ENCODE assay signal across 8 mouse cellular contexts in genomic region chr10:59949783-59950605, GRCm38 (mm10). TPM values are rescaled to one million over a fixed set of nuclear protein-coding genes. Genes with fewer than 3 reads are reported as not detected.
DNase-seq lines count a peak whose midpoint lies in the region; ATAC-seq and TF ChIP-seq lines count a peak whose summit lies in the region.

No protein-coding gene starts in this region.

- peak overlapping the region; percentile 72 for H3K4me3 ChIP-seq in kidney, embryonic 15.5 days (replicated peaks)
- H3K4me3 ChIP-seq in cortical plate, adult 2 months (ENCODE audit: insufficient read depth, low read length): peak overlapping the region; percentile 88
- peak overlapping the region; percentile 75 for H3K4me3 ChIP-seq in hindbrain, embryonic 14.5 days (replicated peaks; ENCODE audit: low read length)
- peak overlapping the region; percentile 75 for H3K4me3 ChIP-seq in midbrain, embryonic 15.5 days

- peaks cover 49% of the 10 kb centered on the region for H3K4me1 ChIP-seq in kidney, embryonic 15.5 days
- peaks cover 4% of the 10 kb centered on the region; the same call in 1 of the 2 replicates for H3K4me1 ChIP-seq in cortical plate, adult 2 months (ENCODE audit: control insufficient read depth, insufficient read depth, low read length)
- peaks cover 34% of the 10 kb centered on the region for H3K4me1 ChIP-seq in hindbrain, embryonic 14.5 days (replicated peaks; ENCODE audit: control insufficient read depth, insufficient read depth, low read length)
- H3K4me1 ChIP-seq in midbrain, embryonic 15.5 days: peaks cover 30% of the 10 kb centered on the region

- no peaks in the 10 kb centered on the region for H3K9me3 ChIP-seq in kidney, embryonic 15.5 days (replicated peaks)
- no peaks in the 10 kb centered on the region for H3K9me3 ChIP-seq in hindbrain, embryonic 14.5 days (ENCODE audit: control insufficient read depth, low read length)
- H3K9me3 ChIP-seq in midbrain, embryonic 15.5 days: no peaks in the 10 kb centered on the region

- no peaks in the 10 kb centered on the region for H3K27me3 ChIP-seq in kidney, embryonic 15.5 days
- H3K27me3 ChIP-seq in hindbrain, embryonic 14.5 days (ENCODE audit: control insufficient read depth, insufficient read depth, low read length): no peaks in the 10 kb centered on the region
- no peaks in the 10 kb centered on the region for H3K27me3 ChIP-seq in midbrain, embryonic 15.5 days (replicated peaks)

- peak overlapping the region; percentile 90 for H3K4me2 ChIP-seq in kidney, embryonic 15.5 days
- peak overlapping the region; percentile 99 for H3K4me2 ChIP-seq in hindbrain, embryonic 14.5 days (replicated peaks)
- H3K4me2 ChIP-seq in midbrain, embryonic 15.5 days: peak overlapping the region; percentile 94

- no peak for TF ChIP-seq CTCF in cortical plate, adult 2 months (IDR thresholded peaks at IDR 0.05; ENCODE audit: extremely low read depth, insufficient read depth, low read length)

- H3K27ac ChIP-seq in kidney, embryonic 15.5 days: peak overlapping the region; percentile 91
- H3K27ac ChIP-seq in cortical plate, adult 2 months (ENCODE audit: insufficient read depth, low read length): peak overlapping the region; percentile 67
- H3K27ac ChIP-seq in hindbrain, embryonic 14.5 days: peak overlapping the region; percentile 90
- H3K27ac ChIP-seq in midbrain, embryonic 15.5 days: peak overlapping the region; percentile 95

- no peak for TF ChIP-seq POLR2A in cortical plate, adult 2 months (IDR thresholded peaks at IDR 0.05; ENCODE audit: extremely low read depth, insufficient read depth, low read length)

- H3K36me3 ChIP-seq in kidney, embryonic 15.5 days: no peaks in the 10 kb centered on the region; the same call in 1 of the 2 replicates
- peaks cover 4% of the 10 kb centered on the region; the same call in 1 of the 2 replicates for H3K36me3 ChIP-seq in hindbrain, embryonic 14.5 days (replicated peaks; ENCODE audit: control insufficient read depth, insufficient read depth)
- H3K36me3 ChIP-seq in midbrain, embryonic 15.5 days (replicated peaks): no peaks in the 10 kb centered on the region

- DNase-seq in kidney, adult 9 months: no peak
- DNase-seq in hindbrain, embryonic 14.5 days (ENCODE audit: low spot score): no peak
- no peak for DNase-seq in retina, embryonic 14.5 days (ENCODE audit: low spot score)
- no peak for DNase-seq in yolk sac, embryonic 10.5 days (ENCODE audit: low spot score)
- DNase-seq in frontal cortex, postnatal 36 days (ENCODE audit: low spot score in 2 of 2): no peak

- H3K9ac ChIP-seq in kidney, embryonic 15.5 days: peak overlapping the region; percentile 80
- H3K9ac ChIP-seq in hindbrain, embryonic 14.5 days: peak overlapping the region; percentile 90
- peak overlapping the region; percentile 90 for H3K9ac ChIP-seq in midbrain, embryonic 15.5 days

- WGBS in kidney, embryonic 15.5 days: 39% methylated on average over 15 of the region's 15 CpGs
- 35% methylated on average over 15 of the region's 15 CpGs for WGBS in hindbrain, embryonic 14.5 days
- 40% methylated on average over 15 of the region's 15 CpGs for WGBS in midbrain, embryonic 15.5 days

- no peak for ATAC-seq in kidney, embryonic 15.5 days (replicated peaks; ENCODE audit: low FRiP score)
- no peak for ATAC-seq in hindbrain, embryonic 14.5 days (ENCODE audit: low FRiP score)
- ATAC-seq in midbrain, embryonic 15.5 days (replicated peaks): no peak

RNA-seq across cellular contexts. Expression of gene Ddit4, which starts 1.6 kb away (rescaled TPM):
- polyA plus RNA-seq in kidney, embryonic 15.5 days (2015; fragmentation: Nextera tagmentation; extraction: Ambion mirVana): 31.0 and 36.3 TPM in 2 replicates
- polyA plus RNA-seq in cortical plate, adult 2 months (2012; rRNA removed): 35.7 and 38.3 TPM in 2 replicates
- polyA plus RNA-seq in hindbrain, embryonic 14.5 days (2014; fragmentation: Nextera tagmentation; extraction: Ambion mirVana): 8.8 and 10.5 TPM in 2 replicates
- 52.6 and 59.4 TPM in 2 replicates for polyA plus RNA-seq in midbrain, embryonic 15.5 days (2015; fragmentation: Nextera tagmentation; extraction: Ambion mirVana)

RNA-seq across cellular contexts. Expression of gene Ascc1, which starts 52.6 kb away (rescaled TPM):
- 48.7 and 50.6 TPM in 2 replicates for polyA plus RNA-seq in kidney, embryonic 15.5 days (2015; fragmentation: Nextera tagmentation; extraction: Ambion mirVana)
- 22.5 and 22.7 TPM in 2 replicates for polyA plus RNA-seq in cortical plate, adult 2 months (2012; rRNA removed)
- 45.6 and 45.9 TPM in 2 replicates for polyA plus RNA-seq in hindbrain, embryonic 14.5 days (2014; fragmentation: Nextera tagmentation; extraction: Ambion mirVana)
- polyA plus RNA-seq in midbrain, embryonic 15.5 days (2015; fragmentation: Nextera tagmentation; extraction: Ambion mirVana): 47.4 and 48.7 TPM in 2 replicates

RNA-seq across cellular contexts. Expression of gene Anapc16, which starts 52.9 kb away (rescaled TPM):
- polyA plus RNA-seq in kidney, embryonic 15.5 days (2015; fragmentation: Nextera tagmentation; extraction: Ambion mirVana): 102 and 107 TPM in 2 replicates
- 96.3 and 98.7 TPM in 2 replicates for polyA plus RNA-seq in cortical plate, adult 2 months (2012; rRNA removed)
- 94.2 and 110 TPM in 2 replicates for polyA plus RNA-seq in hindbrain, embryonic 14.5 days (2014; fragmentation: Nextera tagmentation; extraction: Ambion mirVana)
- 106 and 109 TPM in 2 replicates for polyA plus RNA-seq in midbrain, embryonic 15.5 days (2015; fragmentation: Nextera tagmentation; extraction: Ambion mirVana)
